Mouse (Mus musculus) embryonic fibroblast, embryonic 13.5 days (primary cell): ENCODE data around the gene Col6a6.

ENCODE experiments used
- CTCF ChIP-seq: IDR thresholded peaks from 2 replicates; pipeline ENCODE4 v1.5.1; 2011; ENCODE audit warnings: mild to moderate bottlenecking, control low read depth, low read length, moderate library complexity, borderline replicate concordance; ENCODE audit not compliant: insufficient read depth
- POLR2A ChIP-seq: IDR thresholded peaks from 2 replicates; pipeline ENCODE4 v1.6.1; 2011; ENCODE audit warnings: low read depth, mild to moderate bottlenecking, control low read depth, low read length, moderate library complexity

GRCm38 (mm10) chr9:105794965-105795364 lies 33.0 kb downstream of the Col6a6 start:
- TF ChIP-seq POLR2A = no peak
- no peak for TF ChIP-seq CTCF
